ENCODE assay signal across 13 mouse cellular contexts in genomic region chr17:31078581-31078980, GRCm38 (mm10). TPM values are rescaled to one million over a fixed set of nuclear protein-coding genes. Genes with fewer than 3 reads are reported as not detected.
DNase-seq lines count a peak whose midpoint lies in the region; ATAC-seq and TF ChIP-seq lines count a peak whose summit lies in the region.
"Had no signal": no experiment of that assay in that cellular context is flagged by ENCODE, and none has a peak within 500 bp of the region (broad histone marks: within the 10 kb centered on the region; RNA-seq: fewer than 3 reads in every experiment).

No protein-coding gene starts in this region.

- no peak for TF ChIP-seq POLR2A in kidney, adult 2 months (IDR thresholded peaks at IDR 0.05; ENCODE audit: low read depth, low read length)
- no peak for TF ChIP-seq POLR2A in thymus, adult 2 months (IDR thresholded peaks at IDR 0.05; ENCODE audit: control insufficient read depth, extremely low read depth, insufficient read depth, low read length, poor library complexity)

- H3K9me3 ChIP-seq in forebrain, embryonic 10.5 days = no peaks in the 10 kb centered on the region
- H3K9me3 ChIP-seq in forebrain, postnatal 0 days (ENCODE audit: low read length) = no peaks in the 10 kb centered on the region
- no peaks in the 10 kb centered on the region for H3K9me3 ChIP-seq in stomach, postnatal 0 days (ENCODE audit: control insufficient read depth, low read length)

- H3K4me2 ChIP-seq in forebrain, postnatal 0 days (ENCODE audit: low read depth) = no peak overlapping the region
- no peak overlapping the region for H3K4me2 ChIP-seq in stomach, postnatal 0 days (replicated peaks; ENCODE audit: low read depth)

- no peak overlapping the region for H3K9ac ChIP-seq in forebrain, postnatal 0 days
- no peak overlapping the region for H3K9ac ChIP-seq in stomach, postnatal 0 days (ENCODE audit: low read length)

- TF ChIP-seq CTCF in forebrain, postnatal 0 days (IDR thresholded peaks at IDR 0.05; ENCODE audit: low read depth) = no peak
- TF ChIP-seq CTCF in kidney, adult 2 months (conservative IDR thresholded peaks at IDR 0.05; ENCODE audit: insufficient read depth, insufficient read length, low read depth, low read length) = no peak
- no peak for TF ChIP-seq CTCF in thymus, adult 2 months (IDR thresholded peaks at IDR 0.05; ENCODE audit: borderline replicate concordance, control insufficient read depth, extremely low read depth, insufficient read depth, low read length, poor library complexity)
- TF ChIP-seq CTCF in stomach, postnatal 0 days (IDR thresholded peaks at IDR 0.05; ENCODE audit: low read depth) = no peak

- 88% methylated on average over 11 of the region's 11 CpGs for WGBS in forebrain, embryonic 10.5 days
- WGBS in forebrain, postnatal 0 days = 89% methylated on average over 11 of the region's 11 CpGs
- WGBS in kidney, adult 2 months = 53% methylated on average over 11 of the region's 11 CpGs
- WGBS in thymus, adult 2 months = 94% methylated on average over 11 of the region's 11 CpGs
- WGBS in stomach, postnatal 0 days = 72% methylated on average over 11 of the region's 11 CpGs

- no peak for DNase-seq in forebrain, embryonic 10.5 days (ENCODE audit: extremely low spot score, low spot score)
- no peak for DNase-seq in forebrain, postnatal 0 days
- DNase-seq in kidney, adult 2 months = no peak
- DNase-seq in kidney, adult 18-20 months = no peak
- no peak for DNase-seq in thymus, adult 2 months
- DNase-seq in thymus, postnatal 0 days (ENCODE audit: low spot score) = no peak
- DNase-seq in stomach, postnatal 0 days (ENCODE audit: low spot score) = no peak
- DNase-seq in cerebellum, adult 9-10 months = no peak
- DNase-seq: cerebellum, postnatal 14 days had no signal

- H3K4me1 ChIP-seq in forebrain, embryonic 10.5 days = peaks cover 63% of the 10 kb centered on the region
- H3K4me1 ChIP-seq in forebrain, postnatal 0 days (ENCODE audit: insufficient read depth) = peaks cover 7% of the 10 kb centered on the region
- H3K4me1 ChIP-seq in kidney, adult 2 months (ENCODE audit: control insufficient read depth, insufficient read depth, low read length) = peaks cover 22% of the 10 kb centered on the region
- H3K4me1 ChIP-seq in thymus, adult 2 months (replicated peaks; ENCODE audit: control insufficient read depth, insufficient read depth, low read length) = peaks cover 70% of the 10 kb centered on the region
- H3K4me1 ChIP-seq in stomach, postnatal 0 days (replicated peaks; ENCODE audit: control insufficient read depth, insufficient read depth) = no peaks in the 10 kb centered on the region; the same call in 1 of the 2 replicates

- no peaks in the 10 kb centered on the region for H3K36me3 ChIP-seq in forebrain, embryonic 10.5 days (replicated peaks)
- H3K36me3 ChIP-seq in forebrain, postnatal 0 days (ENCODE audit: insufficient read depth) = no peaks in the 10 kb centered on the region
- H3K36me3 ChIP-seq in kidney, adult 2 months (ENCODE audit: control insufficient read depth, insufficient read depth, low read length) = no peaks in the 10 kb centered on the region
- no peaks in the 10 kb centered on the region for H3K36me3 ChIP-seq in thymus, adult 2 months (ENCODE audit: control insufficient read depth, insufficient read depth, low read length)
- no peaks in the 10 kb centered on the region for H3K36me3 ChIP-seq in stomach, postnatal 0 days (ENCODE audit: control insufficient read depth, insufficient read depth, low read length)

- H3K4me3 ChIP-seq in forebrain, embryonic 10.5 days = no peak overlapping the region
- no peak overlapping the region for H3K4me3 ChIP-seq in forebrain, postnatal 0 days (ENCODE audit: low read depth, low read length)
- H3K4me3 ChIP-seq in kidney, adult 2 months (ENCODE audit: insufficient read depth, low read depth, low read length) = no peak overlapping the region
- H3K4me3 ChIP-seq in thymus, adult 2 months (ENCODE audit: control insufficient read depth, insufficient read depth, low read length) = no peak overlapping the region
- no peak overlapping the region for H3K4me3 ChIP-seq in stomach, postnatal 0 days (ENCODE audit: low read depth, low read length)

- TF ChIP-seq EP300 in stomach, postnatal 0 days (optimal IDR thresholded peaks at IDR 0.05) = no peak

- H3K27ac ChIP-seq in forebrain, embryonic 10.5 days = peak overlapping the region; percentile 65
- no peak overlapping the region for H3K27ac ChIP-seq in forebrain, postnatal 0 days (ENCODE audit: low read depth, low read length)
- peak overlapping the region; percentile 42 for H3K27ac ChIP-seq in kidney, adult 2 months (ENCODE audit: insufficient read depth, low read depth, low read length)
- H3K27ac ChIP-seq in thymus, adult 2 months (ENCODE audit: control insufficient read depth, insufficient read depth, low read length) = peak overlapping the region; percentile 81; the same call in 1 of the 2 replicates
- peak overlapping the region; percentile 19; the same call in 1 of the 2 replicates for H3K27ac ChIP-seq in stomach, postnatal 0 days (replicated peaks)

- ATAC-seq in forebrain, postnatal 0 days = no peak
- ATAC-seq in stomach, postnatal 0 days (ENCODE audit: low FRiP score, low TSS enrichment) = no peak

- H3K27me3 ChIP-seq in forebrain, embryonic 10.5 days (ENCODE audit: poor library complexity, severe bottlenecking) = 0 out of 2 replicates have a peak, but pooled peaks cover 6% of the 10 kb centered on the region
- H3K27me3 ChIP-seq in forebrain, postnatal 0 days (ENCODE audit: insufficient read depth, low read length) = no peaks in the 10 kb centered on the region
- no peaks in the 10 kb centered on the region for H3K27me3 ChIP-seq in kidney, adult 2 months (replicated peaks; ENCODE audit: control insufficient read depth, insufficient read depth, low read length)
- no peaks in the 10 kb centered on the region for H3K27me3 ChIP-seq in thymus, adult 2 months (ENCODE audit: control insufficient read depth, insufficient read depth, low read length)
- H3K27me3 ChIP-seq in stomach, postnatal 0 days (ENCODE audit: control insufficient read depth, insufficient read depth, low read length) = no peaks in the 10 kb centered on the region

RNA-seq across cellular contexts. Expression of gene Abcg1, which starts 21.1 kb away (rescaled TPM):
- 6.7 and 7.9 TPM in 2 replicates for polyA plus RNA-seq in forebrain, embryonic 10.5 days (2016; fragmentation: Nextera tagmentation; extraction: Ambion mirVana)
- 16.8 and 24.2 TPM in 2 replicates for total RNA-seq in forebrain, postnatal 0 days (2014; rRNA removed)
- 11.1 and 16.1 TPM in 2 replicates for polyA plus RNA-seq in forebrain, postnatal 0 days (2015; fragmentation: Nextera tagmentation; extraction: Ambion mirVana)
- polyA plus RNA-seq in kidney, adult 2 months (2012; rRNA removed) = 7.6 and 8.2 TPM in 2 replicates
- polyA plus RNA-seq in thymus, adult 2 months (2012; rRNA removed) = 103 and 107 TPM in 2 replicates
- 36.7 and 49.0 TPM in 2 replicates for polyA plus RNA-seq in thymus, postnatal 0 days (2015; fragmentation: Nextera tagmentation; extraction: Ambion mirVana)
- polyA plus RNA-seq in stomach, postnatal 0 days (2015; fragmentation: Nextera tagmentation; extraction: Ambion mirVana) = 11.1 and 13.2 TPM in 2 replicates

RNA-seq across cellular contexts. Expression of gene Tff3, which starts 50.9 kb away (rescaled TPM):
- 0.64 and 0.71 TPM in 2 replicates for polyA plus RNA-seq in forebrain, embryonic 10.5 days (2016; fragmentation: Nextera tagmentation; extraction: Ambion mirVana)
- total RNA-seq in forebrain, postnatal 0 days (2014; rRNA removed) = not detected in 2 replicates
- polyA plus RNA-seq in forebrain, postnatal 0 days (2015; fragmentation: Nextera tagmentation; extraction: Ambion mirVana) = 0.35 TPM in 1 of 2 replicates, not detected in the other
- not detected in 2 replicates for polyA plus RNA-seq in kidney, adult 2 months (2012; rRNA removed)
- polyA plus RNA-seq in thymus, adult 2 months (2012; rRNA removed) = 10.1 and 10.4 TPM in 2 replicates
- polyA plus RNA-seq in thymus, postnatal 0 days (2015; fragmentation: Nextera tagmentation; extraction: Ambion mirVana) = 7.1 and 8.7 TPM in 2 replicates
- polyA plus RNA-seq in stomach, postnatal 0 days (2015; fragmentation: Nextera tagmentation; extraction: Ambion mirVana) = 8.3 and 10.5 TPM in 2 replicates
- total RNA-seq: ES-E14; gastrocnemius, postnatal 4 days; left cerebral cortex, postnatal 25 days; megakaryocyte, adult 5-6 weeks had no signal
